Mouse (Mus musculus): ENCODE data around the gene Wdfy4. TPM values are rescaled to one million over a fixed set of nuclear protein-coding genes. Genes with fewer than 3 reads are reported as not detected.

The Wdfy4 gene
- polyA plus RNA-seq, 1 experiment from 2014 or later: 0.63 TPM

DNA sequence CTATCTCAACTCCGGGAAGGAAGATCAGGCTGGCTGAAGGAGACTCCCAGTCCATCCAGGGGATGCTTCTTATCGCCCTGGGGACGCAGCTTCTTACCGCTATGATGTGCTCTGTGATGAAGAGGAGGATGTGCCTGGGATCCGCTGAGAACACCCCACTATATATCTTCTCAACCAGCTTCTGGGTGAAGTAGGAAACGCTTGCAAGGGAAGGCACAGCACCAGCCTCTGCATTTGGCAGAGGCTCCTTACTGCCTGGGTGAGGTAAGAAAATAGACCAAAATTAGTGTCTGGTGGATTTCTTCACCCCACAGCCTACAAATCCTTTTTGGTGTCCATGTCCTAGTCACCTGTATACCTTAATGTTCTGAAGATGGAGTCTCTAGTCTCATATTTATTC, 107.2 kb downstream of the Wdfy4 start:
- no peak overlapping the region for H3K9ac ChIP-seq (ENCODE audit: low read length)
- ATAC-seq (ENCODE audit: low read depth): no peak
- H3K4me3 ChIP-seq (ENCODE audit: low read length): no peak overlapping the region
- H3K36me3 ChIP-seq (ENCODE audit: control insufficient read depth, insufficient read depth, low read length): no peaks in the 10 kb centered on the region
- no peaks in the 10 kb centered on the region for H3K4me1 ChIP-seq (replicated peaks; ENCODE audit: control insufficient read depth, insufficient read depth, low read length)
- no peak overlapping the region for H3K27ac ChIP-seq (ENCODE audit: low read length)
- H3K9me3 ChIP-seq (ENCODE audit: control insufficient read depth, low read length): no peaks in the 10 kb centered on the region
- no peak overlapping the region for H3K4me2 ChIP-seq (ENCODE audit: low read depth, low read length)
- 86% methylated on average over 6 of the region's 6 CpGs for WGBS
- no peaks in the 10 kb centered on the region for H3K27me3 ChIP-seq (ENCODE audit: control insufficient read depth, insufficient read depth, low read depth, low read length)

GRCm38 (mm10) chr14:33073355-33073754, 112.0 kb downstream of the Wdfy4 start:
- ATAC-seq (ENCODE audit: low read depth): no peak
- WGBS: 68% methylated on average over 3 of the region's 3 CpGs

GRCm38 (mm10) chr14:33072351-33072750, 113.0 kb downstream of the Wdfy4 start:
- Histone ChIP-seq H3K9me3 (ENCODE audit: control insufficient read depth, low read length) (no peaks in the 10 kb centered on the region), H3K4me1 (replicated peaks; ENCODE audit: control insufficient read depth, insufficient read depth, low read length) (no peaks in the 10 kb centered on the region), H3K4me2 (ENCODE audit: low read depth, low read length) (no peak overlapping the region), H3K9ac (ENCODE audit: low read length) (no peak overlapping the region), H3K27ac (ENCODE audit: low read length) (no peak overlapping the region), H3K27me3 (ENCODE audit: control insufficient read depth, insufficient read depth, low read depth, low read length) (no peaks in the 10 kb centered on the region), H3K36me3 (ENCODE audit: control insufficient read depth, insufficient read depth, low read length) (no peaks in the 10 kb centered on the region), H3K4me3 (ENCODE audit: low read length) (no peak overlapping the region)
- ATAC-seq (ENCODE audit: low read depth): no peak
- 77% methylated on average over 7 of the region's 7 CpGs for WGBS

More at GRCm38 (mm10) chr14:33073355-33073754, 112.0 kb downstream of the Wdfy4 start:
- no peaks in the 10 kb centered on the region for H3K27me3 ChIP-seq (ENCODE audit: control insufficient read depth, insufficient read depth, low read depth, low read length)
- no peak overlapping the region for H3K27ac ChIP-seq (ENCODE audit: low read length)
- no peaks in the 10 kb centered on the region for H3K4me1 ChIP-seq (replicated peaks; ENCODE audit: control insufficient read depth, insufficient read depth, low read length)
- H3K4me3 ChIP-seq (ENCODE audit: low read length): no peak overlapping the region
- H3K36me3 ChIP-seq (ENCODE audit: control insufficient read depth, insufficient read depth, low read length): no peaks in the 10 kb centered on the region
- no peak overlapping the region for H3K9ac ChIP-seq (ENCODE audit: low read length)
- no peaks in the 10 kb centered on the region for H3K9me3 ChIP-seq (ENCODE audit: control insufficient read depth, low read length)
- no peak overlapping the region for H3K4me2 ChIP-seq (ENCODE audit: low read depth, low read length)

DNA sequence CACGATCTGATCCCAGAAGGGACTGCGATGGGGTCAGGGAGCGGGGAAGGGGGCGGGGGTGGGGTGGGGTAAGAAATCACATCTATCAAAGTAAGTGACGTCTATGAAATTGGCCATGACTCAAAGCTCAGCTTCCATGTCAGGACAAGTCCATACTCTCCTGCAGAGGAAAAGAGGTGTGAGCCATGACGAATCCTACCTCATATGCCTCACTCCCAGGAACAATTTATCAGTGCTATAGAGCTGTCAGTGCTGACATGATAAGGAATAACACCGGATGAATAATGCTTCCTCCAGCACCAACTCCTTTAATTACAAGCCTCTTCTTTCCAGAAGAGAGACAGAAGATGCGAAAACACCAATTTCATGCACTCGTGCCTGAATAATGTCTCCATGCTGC, 117.6 kb downstream of the Wdfy4 start:
- Histone ChIP-seq H3K36me3 (ENCODE audit: control insufficient read depth, insufficient read depth, low read length) (no peaks in the 10 kb centered on the region), H3K9ac (ENCODE audit: low read length) (no peak overlapping the region), H3K9me3 (ENCODE audit: control insufficient read depth, low read length) (no peaks in the 10 kb centered on the region), H3K27ac (ENCODE audit: low read length) (no peak overlapping the region), H3K4me2 (ENCODE audit: low read depth, low read length) (no peak overlapping the region), H3K4me1 (replicated peaks; ENCODE audit: control insufficient read depth, insufficient read depth, low read length) (no peaks in the 10 kb centered on the region), H3K27me3 (ENCODE audit: control insufficient read depth, insufficient read depth, low read depth, low read length) (no peaks in the 10 kb centered on the region), H3K4me3 (ENCODE audit: low read length) (no peak overlapping the region)
- ATAC-seq (ENCODE audit: low read depth): no peak
- WGBS: 69% methylated on average over 9 of the region's 9 CpGs

- Histone ChIP-seq H3K9ac (ENCODE audit: low read length) (no peak overlapping the region), H3K4me1 (replicated peaks; ENCODE audit: control insufficient read depth, insufficient read depth, low read length) (no peaks in the 10 kb centered on the region), H3K36me3 (ENCODE audit: control insufficient read depth, insufficient read depth, low read length) (no peaks in the 10 kb centered on the region), H3K4me2 (ENCODE audit: low read depth, low read length) (no peak overlapping the region), H3K27ac (ENCODE audit: low read length) (no peak overlapping the region), H3K4me3 (ENCODE audit: low read length) (no peak overlapping the region), H3K27me3 (ENCODE audit: control insufficient read depth, insufficient read depth, low read depth, low read length) (no peaks in the 10 kb centered on the region), H3K9me3 (ENCODE audit: control insufficient read depth, low read length) (no peaks in the 10 kb centered on the region)
- WGBS: 81% methylated on average over 5 of the region's 5 CpGs
- ATAC-seq (ENCODE audit: low read depth): no peak
These were observed 122.3 kb downstream of the Wdfy4 start for GRCm38 (mm10) chr14:33062996-33063395.

- Histone ChIP-seq H3K4me3 (ENCODE audit: low read length) (no peak overlapping the region), H3K36me3 (ENCODE audit: control insufficient read depth, insufficient read depth, low read length) (no peaks in the 10 kb centered on the region), H3K4me2 (ENCODE audit: low read depth, low read length) (no peak overlapping the region), H3K4me1 (replicated peaks; ENCODE audit: control insufficient read depth, insufficient read depth, low read length) (no peaks in the 10 kb centered on the region), H3K27me3 (ENCODE audit: control insufficient read depth, insufficient read depth, low read depth, low read length) (no peaks in the 10 kb centered on the region), H3K27ac (ENCODE audit: low read length) (no peak overlapping the region), H3K9me3 (ENCODE audit: control insufficient read depth, low read length) (no peaks in the 10 kb centered on the region), H3K9ac (ENCODE audit: low read length) (no peak overlapping the region)
- ATAC-seq (ENCODE audit: low read depth): no peak
- WGBS: 84% methylated on average over 7 of the region's 7 CpGs
These were observed 126.2 kb downstream of the Wdfy4 start for GRCm38 (mm10) chr14:33058881-33059660.

- Histone ChIP-seq H3K9me3 (ENCODE audit: control insufficient read depth, low read length) (no peaks in the 10 kb centered on the region), H3K36me3 (ENCODE audit: control insufficient read depth, insufficient read depth, low read length) (no peaks in the 10 kb centered on the region), H3K4me3 (ENCODE audit: low read length) (no peak overlapping the region), H3K9ac (ENCODE audit: low read length) (no peak overlapping the region), H3K27me3 (ENCODE audit: control insufficient read depth, insufficient read depth, low read depth, low read length) (no peaks in the 10 kb centered on the region), H3K4me1 (replicated peaks; ENCODE audit: control insufficient read depth, insufficient read depth, low read length) (no peaks in the 10 kb centered on the region), H3K27ac (ENCODE audit: low read length) (no peak overlapping the region), H3K4me2 (ENCODE audit: low read depth, low read length) (no peak overlapping the region)
- ATAC-seq (ENCODE audit: low read depth): no peak
- WGBS: 44% methylated on average over 8 of the region's 8 CpGs
These were observed 131.9 kb downstream of the Wdfy4 start for GRCm38 (mm10) chr14:33053441-33053840.

- Histone ChIP-seq H3K36me3 (ENCODE audit: control insufficient read depth, insufficient read depth, low read length) (no peaks in the 10 kb centered on the region), H3K9ac (ENCODE audit: low read length) (no peak overlapping the region), H3K9me3 (ENCODE audit: control insufficient read depth, low read length) (no peaks in the 10 kb centered on the region), H3K4me3 (ENCODE audit: low read length) (no peak overlapping the region), H3K4me2 (ENCODE audit: low read depth, low read length) (no peak overlapping the region), H3K4me1 (replicated peaks; ENCODE audit: control insufficient read depth, insufficient read depth, low read length) (no peaks in the 10 kb centered on the region), H3K27me3 (ENCODE audit: control insufficient read depth, insufficient read depth, low read depth, low read length) (no peaks in the 10 kb centered on the region), H3K27ac (ENCODE audit: low read length) (no peak overlapping the region)
- ATAC-seq (ENCODE audit: low read depth): no peak
- WGBS: 80% methylated on average over 3 of the region's 3 CpGs
These were observed 140.1 kb downstream of the Wdfy4 start for GRCm38 (mm10) chr14:33045217-33045616.

- Histone ChIP-seq H3K36me3 (ENCODE audit: control insufficient read depth, insufficient read depth, low read length) (no peaks in the 10 kb centered on the region), H3K9me3 (ENCODE audit: control insufficient read depth, low read length) (no peaks in the 10 kb centered on the region), H3K4me3 (ENCODE audit: low read length) (no peak overlapping the region), H3K9ac (ENCODE audit: low read length) (no peak overlapping the region), H3K27ac (ENCODE audit: low read length) (no peak overlapping the region), H3K4me1 (replicated peaks; ENCODE audit: control insufficient read depth, insufficient read depth, low read length) (no peaks in the 10 kb centered on the region), H3K27me3 (ENCODE audit: control insufficient read depth, insufficient read depth, low read depth, low read length) (no peaks in the 10 kb centered on the region), H3K4me2 (ENCODE audit: low read depth, low read length) (no peak overlapping the region)
- 46% methylated on average over 3 of the region's 3 CpGs for WGBS
- no peak for ATAC-seq (ENCODE audit: low read depth)
These were observed 148.5 kb downstream of the Wdfy4 start for GRCm38 (mm10) chr14:33036811-33037210.

All from lung, embryonic 16.5 days (tissue).